Mouse (Mus musculus) MEL (cell line): ENCODE results near the gene Immp2l.

Experiments
- CTCF ChIP-seq, 3 experiments: IDR thresholded peaks in 2 of 3; conservative IDR thresholded peaks in 1 of 3; 2 replicates each; pipeline ENCODE4 v1.5.1; 2011 to 2012; ENCODE audit warnings: low read length in 3 of 3, low read depth in 2 of 3, mild to moderate bottlenecking in 2 of 3, improper control_type of control experiment in 1 of 3, inconsistent platforms in 1 of 3, mixed read lengths in 1 of 3, moderate library complexity in 1 of 3; ENCODE audit not compliant: control insufficient read depth in 1 of 3, insufficient read depth in 1 of 3, poor library complexity in 1 of 3, severe bottlenecking in 1 of 3
- EP300 ChIP-seq, 2 experiments: IDR thresholded peaks; 2 replicates each; pipeline ENCODE4 v1.6.1; 2011; ENCODE audit warnings: improper control_type of control experiment in 2 of 2, low read length in 2 of 2, low read depth in 1 of 2, mild to moderate bottlenecking in 1 of 2
- MAX ChIP-seq: IDR thresholded peaks from 2 replicates; pipeline ENCODE4 v1.6.1; 2011; ENCODE audit warnings: low read length, improper control_type of control experiment
- NRF1 ChIP-seq: IDR thresholded peaks from 2 replicates; pipeline ENCODE4 v1.6.1; 2014; ENCODE audit warnings: low read depth, mild to moderate bottlenecking, inconsistent platforms, low read length, improper control_type of control experiment, moderate library complexity; ENCODE audit not compliant: poor library complexity, insufficient read depth, severe bottlenecking
- POLR2A ChIP-seq, 2 experiments: IDR thresholded peaks; 2 replicates each; pipeline ENCODE4 v1.6.1; 2011 to 2012; ENCODE audit warnings: low read length in 2 of 2, mild to moderate bottlenecking in 2 of 2, control low read depth in 1 of 2, improper control_type of control experiment in 1 of 2, low read depth in 1 of 2, moderate library complexity in 1 of 2; ENCODE audit not compliant: control insufficient read depth in 1 of 2, insufficient read depth in 1 of 2, poor library complexity in 1 of 2
- POLR2AphosphoS5 ChIP-seq: IDR thresholded peaks from 2 replicates; pipeline ENCODE4 v1.6.1; 2012; ENCODE audit warnings: low read depth, borderline replicate concordance, mild to moderate bottlenecking, inconsistent platforms, low read length, moderate library complexity, mixed read lengths
- SIN3A ChIP-seq: IDR thresholded peaks from 2 replicates; pipeline ENCODE4 v1.6.1; 2012; ENCODE audit warnings: low read length, improper control_type of control experiment, inconsistent platforms
- TAL1 ChIP-seq: IDR thresholded peaks from 2 replicates; pipeline ENCODE4 v1.6.1; 2012; ENCODE audit warnings: mild to moderate bottlenecking, inconsistent platforms, low read length, moderate library complexity, mixed read lengths
- TBP ChIP-seq: IDR thresholded peaks from 2 replicates; pipeline ENCODE4 v1.8.0; 2011; ENCODE audit warnings: low read depth, low read length, improper control_type of control experiment
- TCF12 ChIP-seq: IDR thresholded peaks from 2 replicates; pipeline ENCODE4 v1.6.1; 2014; ENCODE audit warnings: low read depth, mild to moderate bottlenecking, inconsistent platforms, low read length, improper control_type of control experiment, moderate library complexity
- USF1 ChIP-seq: IDR thresholded peaks from 2 replicates; pipeline ENCODE4 v1.6.1; 2014; ENCODE audit warnings: low read depth, mild to moderate bottlenecking, inconsistent platforms, low read length, improper control_type of control experiment, moderate library complexity
- ZMIZ1 ChIP-seq: IDR thresholded peaks from 2 replicates; pipeline ENCODE4 v1.6.1; 2012; ENCODE audit warnings: low read depth, mild to moderate bottlenecking, inconsistent platforms, low read length, improper control_type of control experiment, moderate library complexity

- TF ChIP-seq TAL1 (no peak), MAX (no peak), POLR2A (IDR thresholded peaks at IDR 0.05; ENCODE audit: control insufficient read depth in 1 of 2, insufficient read depth in 1 of 2, low read depth in 1 of 2, low read length in 2 of 2, poor library complexity in 1 of 2) (no peak), TCF12 (no peak), ZMIZ1 (no peak), NRF1 (no peak), EP300 (IDR thresholded peaks at IDR 0.05; ENCODE audit: low read depth in 1 of 2, low read length in 2 of 2) (no peak), POLR2AphosphoS5 (no peak), CTCF (IDR thresholded peaks at IDR 0.05 in 2 of 3, conservative IDR thresholded peaks at IDR 0.05 in 1 of 3; ENCODE audit: control insufficient read depth in 1 of 3, insufficient read depth in 1 of 3, low read depth in 2 of 3, low read length in 3 of 3, poor library complexity in 1 of 3, severe bottlenecking in 1 of 3) (no peak), USF1 (no peak), TBP (no peak), SIN3A (no peak)
These were observed 191.3 kb downstream of the Immp2l start for GRCm38 (mm10) chr12:41215186-41215585.
